Mouse (Mus musculus) CH12.LX (cell line): ENCODE measurements around the gene Anp32a. TPM values are rescaled to one million over a fixed set of nuclear protein-coding genes. Genes with fewer than 3 reads are reported as not detected.

ENCODE experiments used
- DNase-seq: peaks from one replicate; pipeline ENCODE4 v3.0.0-alpha.2; 2013; ENCODE audit errors: extremely low read depth
- H3K27ac ChIP-seq: 2 replicates; pipeline ENCODE4 v1.5.1; 2012; ENCODE audit warnings: low read depth, mild to moderate bottlenecking, control low read depth, moderate library complexity; ENCODE audit not compliant: insufficient read depth
- H3K27me3 ChIP-seq: replicated peaks from 2 replicates; pipeline ENCODE3; 2012; ENCODE audit warnings: inconsistent platforms
- H3K36me3 ChIP-seq, 2 experiments: replicated peaks in 1 of 2; 2 replicates each; pipeline versions ENCODE3 to v1.6.1; 2012; ENCODE audit warnings: inconsistent platforms in 1 of 2, low read length in 1 of 2, mild to moderate bottlenecking in 1 of 2, mixed read lengths in 1 of 2, moderate library complexity in 1 of 2; ENCODE audit not compliant: control insufficient read depth in 1 of 2, insufficient read depth in 1 of 2
- H3K4me1 ChIP-seq, 2 experiments: 2 replicates each; pipeline ENCODE4 v1.6.1; 2012; ENCODE audit warnings: inconsistent platforms in 1 of 2, moderate library complexity in 1 of 2; ENCODE audit not compliant: insufficient read depth in 2 of 2, control insufficient read depth in 1 of 2
- H3K4me2 ChIP-seq: 2 replicates; pipeline ENCODE4 v1.6.1; 2012; ENCODE audit warnings: low read depth, mild to moderate bottlenecking, control low read depth; ENCODE audit not compliant: poor library complexity, insufficient read depth, severe bottlenecking
- H3K4me3 ChIP-seq, 3 experiments: fragments of 150-350 bp in 1 of 3; sonication (generic) in 1 of 3; replicated peaks in 1 of 3; 2 replicates each; pipeline versions ENCODE3 to v1.5.1; 2011 to 2012; ENCODE audit warnings: low read depth in 2 of 3, low read length in 2 of 3, mild to moderate bottlenecking in 2 of 3, moderate library complexity in 2 of 3, control low read depth in 1 of 3, improper control_type of control experiment in 1 of 3, inconsistent platforms in 1 of 3, mixed read lengths in 1 of 3; ENCODE audit not compliant: poor library complexity in 1 of 3
- H3K79me2 ChIP-seq: replicated peaks from 2 replicates; pipeline ENCODE4 v1.6.1; 2012; ENCODE audit warnings: mild to moderate bottlenecking, moderate library complexity; ENCODE audit not compliant: control insufficient read depth, poor library complexity, insufficient read depth, severe bottlenecking; ENCODE audit errors: extremely low read depth
- H3K9ac ChIP-seq: 2 replicates; pipeline ENCODE4 v1.6.1; 2012; ENCODE audit warnings: low read depth, mild to moderate bottlenecking, control low read depth, moderate library complexity; ENCODE audit not compliant: insufficient read depth
- H3K9me3 ChIP-seq: replicated peaks from 2 replicates; pipeline ENCODE3; 2012; ENCODE audit warnings: low read length, inconsistent platforms, mixed read lengths
- BHLHE40 ChIP-seq: IDR thresholded peaks from 2 replicates; pipeline ENCODE4 v1.6.1; 2011; ENCODE audit warnings: mild to moderate bottlenecking, low read depth, low read length, improper control_type of control experiment
- CHD1 ChIP-seq: IDR thresholded peaks from 2 replicates; pipeline ENCODE4 v1.6.1; 2012; ENCODE audit warnings: low read depth, low read length, improper control_type of control experiment, inconsistent platforms
- CHD2 ChIP-seq: IDR thresholded peaks from 2 replicates; pipeline ENCODE4 v1.6.1; 2011; ENCODE audit warnings: low read length, improper control_type of control experiment
- CTCF ChIP-seq, 2 experiments: IDR thresholded peaks in 1 of 2; conservative IDR thresholded peaks in 1 of 2; 2 replicates each; pipeline ENCODE4 v1.5.1; 2011 to 2012; ENCODE audit warnings: low read depth in 2 of 2, low read length in 2 of 2, improper control_type of control experiment in 1 of 2, inconsistent platforms in 1 of 2, mild to moderate bottlenecking in 1 of 2, moderate library complexity in 1 of 2
- E2F4 ChIP-seq: IDR thresholded peaks from 2 replicates; pipeline ENCODE4 v1.6.1; 2011; ENCODE audit warnings: low read depth, low read length, improper control_type of control experiment; ENCODE audit not compliant: insufficient replicate concordance
- ELF1 ChIP-seq: IDR thresholded peaks from 2 replicates; pipeline ENCODE4 v1.6.1; 2014; ENCODE audit warnings: low read depth, mild to moderate bottlenecking, inconsistent platforms, low read length, improper control_type of control experiment
- EP300 ChIP-seq: IDR thresholded peaks from 2 replicates; pipeline ENCODE4 v1.6.1; 2011; ENCODE audit warnings: low read length, improper control_type of control experiment
- GABPA ChIP-seq: IDR thresholded peaks from 2 replicates; pipeline ENCODE4 v1.6.1; 2012; ENCODE audit warnings: low read depth, low read length, improper control_type of control experiment, inconsistent platforms; ENCODE audit not compliant: insufficient replicate concordance
- HCFC1 ChIP-seq: IDR thresholded peaks from 2 replicates; pipeline ENCODE4 v1.6.1; 2012; ENCODE audit warnings: low read depth, mild to moderate bottlenecking, inconsistent platforms, low read length, improper control_type of control experiment
- IRF4 ChIP-seq: IDR thresholded peaks from 2 replicates; pipeline ENCODE4 v1.6.1; 2014; ENCODE audit warnings: low read depth, mild to moderate bottlenecking, inconsistent platforms, low read length, improper control_type of control experiment
- KAT2A ChIP-seq: IDR thresholded peaks from 2 replicates; pipeline ENCODE4 v1.6.1; 2012; ENCODE audit warnings: low read length, improper control_type of control experiment, inconsistent platforms; ENCODE audit not compliant: insufficient replicate concordance
- MAX ChIP-seq: IDR thresholded peaks from 2 replicates; pipeline ENCODE4 v1.6.1; 2011; ENCODE audit warnings: low read length, improper control_type of control experiment
- MAZ ChIP-seq: IDR thresholded peaks from 2 replicates; pipeline ENCODE4 v1.6.1; 2012; ENCODE audit warnings: low read depth, mild to moderate bottlenecking, inconsistent platforms, low read length, improper control_type of control experiment, moderate library complexity
- MXI1 ChIP-seq: IDR thresholded peaks from 2 replicates; pipeline ENCODE4 v1.6.1; 2011; ENCODE audit warnings: mild to moderate bottlenecking, low read depth, low read length, improper control_type of control experiment
- MYC ChIP-seq: IDR thresholded peaks from 2 replicates; pipeline ENCODE4 v1.6.1; 2011; ENCODE audit warnings: low read depth, mild to moderate bottlenecking, improper control_type of control experiment, low read length
- NELFE ChIP-seq: IDR thresholded peaks from 2 replicates; pipeline ENCODE4 v1.6.1; 2011; ENCODE audit warnings: low read depth, low read length, improper control_type of control experiment
- NRF1 ChIP-seq: IDR thresholded peaks from 2 replicates; pipeline ENCODE4 v1.6.1; 2014; ENCODE audit warnings: low read depth, mild to moderate bottlenecking, inconsistent platforms, low read length, improper control_type of control experiment, moderate library complexity
- PAX5 ChIP-seq: IDR thresholded peaks from 2 replicates; pipeline ENCODE4 v1.6.1; 2012; ENCODE audit warnings: low read length, inconsistent platforms, mixed read lengths
- POLR2A ChIP-seq: IDR thresholded peaks from 2 replicates; pipeline ENCODE4 v1.6.1; 2011; ENCODE audit warnings: low read depth, mild to moderate bottlenecking, improper control_type of control experiment, low read length
- POLR2AphosphoS2 ChIP-seq: IDR thresholded peaks from 2 replicates; pipeline ENCODE4 v1.6.1; 2011; ENCODE audit warnings: low read depth, low read length, improper control_type of control experiment
- RAD21 ChIP-seq: IDR thresholded peaks from 2 replicates; pipeline ENCODE4 v1.6.1; 2011; ENCODE audit warnings: low read depth, mild to moderate bottlenecking, low read length, improper control_type of control experiment, moderate library complexity
- SIN3A ChIP-seq: IDR thresholded peaks from 2 replicates; pipeline ENCODE4 v1.6.1; 2012; ENCODE audit warnings: low read length, improper control_type of control experiment, inconsistent platforms
- SMC3 ChIP-seq: IDR thresholded peaks from 2 replicates; pipeline ENCODE4 v1.6.1; 2011; ENCODE audit warnings: low read depth, low read length, improper control_type of control experiment
- TBP ChIP-seq: conservative IDR thresholded peaks from 2 replicates; pipeline ENCODE4 v1.6.1; 2011; ENCODE audit warnings: low read depth, low read length, improper control_type of control experiment
- TCF12 ChIP-seq: IDR thresholded peaks from 2 replicates; pipeline ENCODE4 v1.6.1; 2014; ENCODE audit warnings: low read depth, mild to moderate bottlenecking, inconsistent platforms, low read length, improper control_type of control experiment
- UBTF ChIP-seq: IDR thresholded peaks from 2 replicates; pipeline ENCODE4 v1.6.1; 2012; ENCODE audit warnings: low read depth, mild to moderate bottlenecking, inconsistent platforms, low read length, improper control_type of control experiment, moderate library complexity
- USF1 ChIP-seq: IDR thresholded peaks from 2 replicates; pipeline ENCODE4 v1.6.1; 2014; ENCODE audit warnings: low read depth, mild to moderate bottlenecking, inconsistent platforms, low read length, improper control_type of control experiment
- USF2 ChIP-seq: conservative IDR thresholded peaks from 2 replicates; pipeline ENCODE4 v1.6.1; 2011; ENCODE audit warnings: low read depth, low read length, improper control_type of control experiment
- ZC3H11A ChIP-seq: IDR thresholded peaks from 2 replicates; pipeline ENCODE4 v1.6.1; 2012; ENCODE audit warnings: low read depth, mild to moderate bottlenecking, inconsistent platforms, low read length, improper control_type of control experiment
- ZMIZ1 ChIP-seq: IDR thresholded peaks from 2 replicates; pipeline ENCODE4 v1.6.1; 2012; ENCODE audit warnings: low read depth, mild to moderate bottlenecking, inconsistent platforms, low read length, improper control_type of control experiment
- ZNF384 ChIP-seq: IDR thresholded peaks from 2 replicates; pipeline ENCODE4 v1.6.1; 2012; ENCODE audit warnings: low read depth, low read length, improper control_type of control experiment, inconsistent platforms
- dilution Hi-C: fragments of 300-500 bp; cut with MboI; formaldehyde crosslinking; loops from 2 replicates; pipeline ENCODE4 v1.14.3; 2020; ENCODE audit warnings: low sequenced_read_pairs; ENCODE audit not compliant: extremely low pct_unique_long_range_greater_than_20kb, extremely low pct_ligation_motif_present
- in situ Hi-C: fragments of 300-500 bp; cut with MboI; formaldehyde crosslinking; loops from 3 replicates; pipeline ENCODE4 v1.14.3; 2019; ENCODE audit warnings: low sequenced_read_pairs, low pct_ligation_motif_present, low pct_unique_long_range_greater_than_20kb, mixed read lengths
- polyA plus RNA-seq: library from polyadenylated mRNA; unstranded; fragments of >175 nt; gene quantifications from 2 replicates; pipeline ENCODE4 v1.2.1, GENCODE M21; 2012; ENCODE audit warnings: low read depth; ENCODE audit not compliant: insufficient read length
- total RNA-seq, 2 experiments: library from RNA; depleted of rRNA; stranded (reverse); fragments of 300-350 nt in 1 of 2; fragments of >200 nt in 1 of 2; gene quantifications; 2 replicates each; pipeline ENCODE4 v1.2.3; 2012 to 2014

Gene Anp32a
- total and polyA plus RNA-seq, 3 experiments = 585 to 1,207 (median 869) TPM

DNA sequence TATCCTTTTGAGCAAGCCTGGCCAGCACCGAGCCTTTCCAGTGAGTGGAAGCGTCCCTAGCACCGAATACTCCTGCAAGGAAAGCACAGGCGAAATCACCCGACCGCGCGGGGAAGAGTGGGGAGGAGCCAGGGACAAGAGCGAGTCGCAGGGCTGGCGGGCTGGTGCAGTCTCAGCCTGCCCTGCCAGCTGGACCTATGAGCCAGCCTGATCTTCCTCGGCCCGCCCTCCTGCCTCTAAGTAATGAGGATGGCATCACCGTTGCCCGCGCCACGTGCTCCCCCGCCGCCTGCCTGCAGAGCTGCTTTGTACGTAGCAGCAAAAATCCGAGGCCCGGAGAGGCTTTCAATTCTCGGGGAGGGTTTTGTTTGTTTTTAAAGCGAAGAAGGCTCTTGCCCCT is 22.5 kb downstream of the Anp32a start:
- Histone ChIP-seq H3K4me1 (peaks cover 30 to 89% of the 10 kb centered on the region in 2 experiments), H3K9ac (peak overlapping the region; percentile 82), H3K36me3 (peaks cover 7 to 47% of the 10 kb centered on the region in 2 experiments), H3K27ac (peak overlapping the region; percentile 43), H3K4me3 (peak overlapping the region in 1 of 3 experiments; percentile 40), H3K79me2 (peaks cover 97% of the 10 kb centered on the region), H3K4me2 (peak overlapping the region; percentile 83), H3K9me3 (no peaks in the 10 kb centered on the region), H3K27me3 (no peaks in the 10 kb centered on the region)
- in situ Hi-C loops (no loop called here), dilution Hi-C loops (no loop called here)
- DNase-seq = peak; percentile 85
- TF ChIP-seq SIN3A (peak; percentile 58; the same call in 1 of the 2 replicates), MAX (peak; percentile 98), EP300 (no peak), CTCF (conservative IDR thresholded peaks at IDR 0.05 in 1 of 2, IDR thresholded peaks at IDR 0.05 in 1 of 2; ENCODE audit: low read depth in 2 of 2, low read length in 2 of 2) (peak in 1 of 2 experiments; percentile 5; a peak in 1 of 4 replicates), MAZ (0 out of 2 replicates have a peak, but pooled peaks have one; percentile 42), BHLHE40 (peak; percentile 86), SMC3 (no peak), USF1 (peak; percentile 66), NELFE (peak; percentile 27), PAX5 (no peak), POLR2AphosphoS2 (peak; percentile 74; the same call in 1 of the 2 replicates), IRF4 (peak; percentile 23; the same call in 1 of the 2 replicates), POLR2A (peak; percentile 66), CHD1 (no peak), TBP (peak; percentile 18; the same call in 1 of the 2 replicates), MYC (peak; percentile 94), ZC3H11A (no peak), CHD2 (no peak), HCFC1 (peak; percentile 26; the same call in 1 of the 2 replicates), ELF1 (no peak), UBTF (no peak), ZMIZ1 (peak; percentile 61), ZNF384 (no peak), USF2 (0 out of 2 replicates have a peak, but pooled peaks have one; percentile 12), GABPA (no peak), E2F4 (no peak), RAD21 (no peak), KAT2A (no peak), MXI1 (peak; percentile 98), TCF12 (peak; percentile 49), NRF1 (0 out of 2 replicates have a peak, but pooled peaks have one; percentile 23)
